Mouse (Mus musculus) bone marrow, adult 2 months (tissue): ENCODE measurements around the gene Tmem17.

Experiments used
- CTCF ChIP-seq: fragments of 200-500 bp; IDR thresholded peaks from 2 replicates; pipeline ENCODE4 v1.5.1; 2011; ENCODE audit warnings: low read length, control low read depth; ENCODE audit not compliant: control insufficient read depth, insufficient read depth
- POLR2A ChIP-seq: fragments of 200-500 bp; IDR thresholded peaks from 2 replicates; pipeline ENCODE4 v1.6.1; 2011; ENCODE audit warnings: low read depth, mild to moderate bottlenecking, control low read depth, low read length, borderline replicate concordance; ENCODE audit not compliant: control insufficient read depth

DNA sequence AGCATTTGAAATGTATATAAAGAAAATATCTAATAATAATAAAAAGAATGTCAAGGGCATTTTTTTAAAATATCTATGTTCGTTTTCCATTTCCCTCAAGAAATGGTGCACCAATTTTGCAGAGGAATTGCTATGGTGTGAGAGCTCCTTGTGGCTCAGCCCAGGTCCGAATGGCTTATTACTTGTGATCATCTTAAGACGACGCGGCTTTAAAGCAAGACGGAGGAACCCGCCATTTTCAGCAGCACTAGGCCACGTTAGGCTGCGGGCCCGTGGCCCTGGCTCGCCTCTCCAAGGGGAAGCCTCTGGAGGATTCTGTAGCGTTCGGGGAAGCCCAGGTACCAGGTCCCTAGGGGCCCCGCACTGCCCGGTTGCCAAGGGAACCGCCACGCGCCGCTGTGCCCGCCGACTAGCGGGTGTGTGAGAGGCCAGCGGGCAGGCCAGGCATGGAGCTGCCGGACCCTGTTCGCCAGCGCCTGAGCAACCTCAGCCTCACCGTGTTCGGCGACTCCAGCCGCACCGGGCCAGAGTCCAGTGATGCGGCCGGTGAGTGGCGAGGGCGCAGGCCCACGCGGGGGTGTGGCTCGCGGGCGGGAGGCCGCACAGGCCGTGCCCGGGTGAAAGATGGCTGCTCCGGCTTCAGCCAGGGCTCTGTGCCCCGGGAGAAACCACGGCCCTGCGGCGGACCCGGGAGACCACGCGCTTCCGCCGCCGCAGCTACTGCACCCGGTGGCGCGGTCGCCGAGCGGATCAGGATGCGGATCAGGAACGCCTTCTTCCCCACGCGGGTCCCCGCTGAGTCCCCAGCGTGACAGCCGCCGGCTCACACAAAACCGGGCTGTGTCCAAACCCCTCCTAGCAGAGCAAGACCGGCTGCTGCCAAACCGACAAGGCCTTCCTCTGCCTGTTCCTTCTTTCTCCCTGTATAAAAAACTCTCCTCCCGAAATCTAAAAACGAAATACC is at the start of gene Tmem17:
- TF ChIP-seq CTCF (no peak), POLR2A (0 out of 2 replicates have a peak, but pooled peaks have one; percentile 45)
